Mouse (Mus musculus) embryonic facial prominence, embryonic 10.5 days (tissue): Measurements from ENCODE around the gene Lyrm9. TPM values are rescaled to one million over a fixed set of nuclear protein-coding genes. Genes with fewer than 3 reads are reported as not detected.
A peak's percentile ranks its signal among the peaks of the same experiment; 100 is the strongest.
"Not testable (repeated sequence)": the region's sequence is repeated elsewhere in the genome, so short reads cannot be mapped to it uniquely, and the experiment has no call there.

Source experiments
- DNase-seq: peaks from one replicate; pipeline ENCODE4 v3.0.0-alpha.2; 2017; ENCODE audit warnings: low spot score
- H3K27ac ChIP-seq: fragments of 300-500 bp; sonication (generic); replicated peaks from 2 replicates; pipeline ENCODE4 v1.5.1; 2016; ENCODE audit warnings: mild to moderate bottlenecking
- H3K27me3 ChIP-seq: fragments of 300-500 bp; sonication (generic); replicated peaks from 2 replicates; pipeline ENCODE4 v1.6.1; 2016; ENCODE audit warnings: low read depth, mild to moderate bottlenecking; ENCODE audit not compliant: poor library complexity, severe bottlenecking
- H3K36me3 ChIP-seq: fragments of 300-500 bp; sonication (generic); replicated peaks from 2 replicates; pipeline ENCODE4 v1.6.1; 2016; ENCODE audit warnings: mild to moderate bottlenecking, moderate library complexity
- H3K4me1 ChIP-seq: fragments of 300-500 bp; sonication (generic); 2 replicates; pipeline ENCODE4 v1.6.1; 2016
- H3K4me3 ChIP-seq: fragments of 300-500 bp; sonication (generic); 2 replicates; pipeline ENCODE4 v1.5.1; 2016; ENCODE audit warnings: mild to moderate bottlenecking, moderate library complexity
- H3K9me3 ChIP-seq: fragments of 300-500 bp; sonication (generic); 2 replicates; pipeline ENCODE4 v1.6.1; 2016; ENCODE audit warnings: mild to moderate bottlenecking
- WGBS: fragments of 180-500 bp; shearing (Covaris S2); methylation state at CpG from one replicate; pipeline ENCODE4 v1.1.7; 2016; 5-methylcytosine and 5-hydroxymethylcytosine counted together
- polyA plus RNA-seq: library from polyadenylated mRNA; unstranded; fragments of >200 nt; fragmentation: Nextera tagmentation; extraction: Ambion mirVana; gene quantifications from 2 replicates; pipeline ENCODE4 v1.2.1, GENCODE M21; 2016

Lyrm9 gene
- polyA plus RNA-seq, 1 experiment from 2014 or later = 18.9 TPM

GRCm38 (mm10) chr11:78865314-78865713 is 38.9 kb downstream of the Lyrm9 start:
- Histone ChIP-seq H3K4me1 (no peaks in the 10 kb centered on the region), H3K27me3 (no peaks in the 10 kb centered on the region), H3K4me3 (no peak overlapping the region), H3K27ac (no peak overlapping the region), H3K9me3 (no peaks in the 10 kb centered on the region), H3K36me3 (no peaks in the 10 kb centered on the region)
- 86% methylated on average over 2 of the region's 2 CpGs for WGBS
- no peak for DNase-seq

- Histone ChIP-seq H3K9me3 (no peaks in the 10 kb centered on the region), H3K4me1 (no peaks in the 10 kb centered on the region), H3K36me3 (no peaks in the 10 kb centered on the region), H3K4me3 (no peak overlapping the region), H3K27me3 (no peaks in the 10 kb centered on the region), H3K27ac (no peak overlapping the region)
- DNase-seq = no peak
- 83% methylated on average over 3 of the region's 3 CpGs for WGBS
Measured at GRCm38 (mm10) chr11:78866486-78866885, 40.1 kb downstream of the Lyrm9 start.

- Histone ChIP-seq H3K27ac (no peak overlapping the region), H3K36me3 (no peaks in the 10 kb centered on the region), H3K27me3 (no peaks in the 10 kb centered on the region), H3K9me3 (no peaks in the 10 kb centered on the region), H3K4me1 (peaks cover 7% of the 10 kb centered on the region), H3K4me3 (no peak overlapping the region)
- WGBS = 80% methylated on average over 3 of the region's 3 CpGs
- DNase-seq = no peak
Measured at GRCm38 (mm10) chr11:78867696-78868095, 41.3 kb downstream of the Lyrm9 start.

GRCm38 (mm10) chr11:78869205-78869604 is 42.8 kb downstream of the Lyrm9 start:
- not testable (repeated sequence) for H3K36me3 ChIP-seq, DNase-seq, H3K9me3 ChIP-seq, H3K27me3 ChIP-seq, H3K4me3 ChIP-seq, H3K27ac ChIP-seq
- H3K4me1 ChIP-seq = peaks cover 13% of the 10 kb centered on the region
- WGBS = 96% methylated on average over 8 of the region's 8 CpGs

- no peak for DNase-seq
- 92% methylated on average over 4 of the region's 4 CpGs for WGBS
- Histone ChIP-seq H3K36me3 (no peaks in the 10 kb centered on the region), H3K9me3 (no peaks in the 10 kb centered on the region), H3K4me1 (peaks cover 17% of the 10 kb centered on the region), H3K27me3 (no peaks in the 10 kb centered on the region), H3K4me3 (no peak overlapping the region), H3K27ac (no peak overlapping the region)
Measured at GRCm38 (mm10) chr11:78870891-78871290, 44.5 kb downstream of the Lyrm9 start.

GRCm38 (mm10) chr11:78872782-78873181 is 46.4 kb downstream of the Lyrm9 start:
- no peaks in the 10 kb centered on the region for H3K9me3 ChIP-seq

GRCm38 (mm10) chr11:78879727-78880126 is 53.3 kb downstream of the Lyrm9 start:
- WGBS = 95% methylated on average over 3 of the region's 3 CpGs
- no peaks in the 10 kb centered on the region for H3K9me3 ChIP-seq
- H3K27me3 ChIP-seq = no peaks in the 10 kb centered on the region
- no peaks in the 10 kb centered on the region for H3K4me1 ChIP-seq
- no peak overlapping the region for H3K27ac ChIP-seq
- DNase-seq = no peak
- H3K4me3 ChIP-seq = no peak overlapping the region
- H3K36me3 ChIP-seq = no peaks in the 10 kb centered on the region

More at GRCm38 (mm10) chr11:78872782-78873181, 46.4 kb downstream of the Lyrm9 start:
- H3K4me3 ChIP-seq = no peak overlapping the region
- DNase-seq = no peak
- no peaks in the 10 kb centered on the region for H3K36me3 ChIP-seq
- 55% methylated on average over 2 of the region's 2 CpGs for WGBS
- H3K27ac ChIP-seq = no peak overlapping the region
- H3K27me3 ChIP-seq = no peaks in the 10 kb centered on the region
- peaks cover 17% of the 10 kb centered on the region for H3K4me1 ChIP-seq

- peaks cover 22% of the 10 kb centered on the region for H3K4me1 ChIP-seq
- peak overlapping the region; percentile 84 for H3K27ac ChIP-seq
- no peaks in the 10 kb centered on the region for H3K9me3 ChIP-seq
- 26% methylated on average over 1 of the region's 1 CpGs for WGBS
- no peaks in the 10 kb centered on the region for H3K36me3 ChIP-seq
- no peaks in the 10 kb centered on the region for H3K27me3 ChIP-seq
- peak overlapping the region; percentile 28; the same call in 1 of the 2 replicates for H3K4me3 ChIP-seq
- peak; percentile 54 for DNase-seq
Measured at GRCm38 (mm10) chr11:78886693-78887092, 60.3 kb downstream of the Lyrm9 start.

- Histone ChIP-seq H3K9me3 (no peaks in the 10 kb centered on the region), H3K4me3 (peak overlapping the region; percentile 28; the same call in 1 of the 2 replicates), H3K36me3 (no peaks in the 10 kb centered on the region), H3K27me3 (no peaks in the 10 kb centered on the region), H3K27ac (peak overlapping the region; percentile 84), H3K4me1 (peaks cover 22% of the 10 kb centered on the region)
- 27% methylated on average over 9 of the region's 9 CpGs for WGBS
- DNase-seq = peak; percentile 78
Measured at GRCm38 (mm10) chr11:78887102-78887971, 61.0 kb downstream of the Lyrm9 start.

- no peak for DNase-seq
- Histone ChIP-seq H3K9me3 (no peaks in the 10 kb centered on the region), H3K36me3 (no peaks in the 10 kb centered on the region), H3K4me1 (peaks cover 22% of the 10 kb centered on the region), H3K27ac (no peak overlapping the region; the same call in 1 of the 2 replicates), H3K4me3 (no peak overlapping the region), H3K27me3 (no peaks in the 10 kb centered on the region)
- WGBS = 90% methylated on average over 4 of the region's 4 CpGs
Measured at GRCm38 (mm10) chr11:78889156-78889555, 62.8 kb downstream of the Lyrm9 start.

Other genes starting within 250 kb of the Lyrm9 start
- 15.8 and 16.4 TPM in 2 replicates for gene Nlk, start 129.2 kb upstream of the Lyrm9 start, polyA plus RNA-seq
- 36.6 and 37.9 TPM in 2 replicates for gene Ccnq, start 74.9 kb upstream of the Lyrm9 start, polyA plus RNA-seq
- 0.77 and 1.3 TPM in 2 replicates for gene Nos2, start 94.2 kb downstream of the Lyrm9 start, polyA plus RNA-seq
- gene Lgals9, start 158.4 kb downstream of the Lyrm9 start, polyA plus RNA-seq = 2.3 and 2.8 TPM in 2 replicates